Mouse (Mus musculus): ENCODE data around the gene Gabpb2.

DNA sequence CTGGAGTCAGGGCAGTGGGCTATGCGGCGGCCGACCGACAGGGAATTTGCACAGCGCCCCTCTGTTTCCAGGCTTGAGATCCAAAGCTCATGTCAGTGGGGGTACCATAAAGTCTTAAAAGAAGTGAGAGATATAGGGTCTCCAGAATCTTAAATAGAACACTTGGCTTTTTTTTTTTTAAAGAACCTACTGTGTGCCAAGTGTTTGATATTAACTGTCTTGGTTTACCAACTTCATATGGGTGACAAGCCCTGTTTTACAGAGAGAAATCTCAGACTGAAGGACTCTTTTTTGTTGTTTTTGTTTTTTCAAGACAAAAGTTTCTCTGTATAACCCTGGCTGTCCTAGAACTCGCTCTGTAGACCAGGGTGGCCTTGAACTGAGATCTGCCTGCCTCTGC, 76.9 kb downstream of the Gabpb2 start:
- TF ChIP-seq EP300 (IDR thresholded peaks at IDR 0.05), result no peak
- TF ChIP-seq CTCF (IDR thresholded peaks at IDR 0.05), result no peak

Measured in lung, postnatal 0 days (tissue).